In genomic region chr9:22732646-22733045, GRCm38 (mm10) we compare ENCODE assay signal across 23 mouse cellular contexts.
"Had no signal": no experiment of that assay in that cellular context is flagged by ENCODE, and none has a peak within 500 bp of the region (broad histone marks: within the 10 kb centered on the region; RNA-seq: fewer than 3 reads in every experiment).

No protein-coding gene starts in this region.

- H3K36me3 ChIP-seq: heart, embryonic 13.5 days; heart, embryonic 15.5 days; hindbrain, embryonic 13.5 days; hindbrain, embryonic 15.5 days; limb, embryonic 10.5 days; limb, embryonic 12.5 days; liver, embryonic 13.5 days; liver, embryonic 15.5 days had no signal

- H3K4me3 ChIP-seq: heart, embryonic 13.5 days; heart, embryonic 15.5 days; hindbrain, embryonic 13.5 days; hindbrain, embryonic 15.5 days; layer of hippocampus, adult 2 months; left cerebral cortex, adult 2 months; limb, embryonic 10.5 days; limb, embryonic 12.5 days; liver, embryonic 13.5 days; liver, embryonic 15.5 days had no signal

- H3K9ac ChIP-seq: heart, embryonic 13.5 days; heart, embryonic 15.5 days; hindbrain, embryonic 13.5 days; hindbrain, embryonic 15.5 days; limb, embryonic 12.5 days; liver, embryonic 13.5 days; liver, embryonic 15.5 days had no signal

- DNase-seq: gastrocnemius, postnatal 14 days; gastrocnemius, postnatal 36 days; heart, adult 18-20 months; heart, postnatal 14 days; heart, postnatal 36 days; kidney, adult 11 months; kidney, adult 2 months; kidney, adult 9 months; kidney, postnatal 10 days; kidney, postnatal 25 days; kidney, postnatal 4 days; liver; liver, embryonic 13.5 days had no signal

- H3K4me1 ChIP-seq: heart, embryonic 13.5 days; heart, embryonic 15.5 days; hindbrain, embryonic 15.5 days; limb, embryonic 10.5 days; liver, embryonic 13.5 days; liver, embryonic 15.5 days had no signal

- H3K27me3 ChIP-seq: heart, embryonic 13.5 days; heart, embryonic 15.5 days; hindbrain, embryonic 13.5 days; hindbrain, embryonic 15.5 days; limb, embryonic 12.5 days; liver, embryonic 13.5 days; liver, embryonic 15.5 days had no signal

- H3K27ac ChIP-seq: heart, embryonic 13.5 days; heart, embryonic 15.5 days; hindbrain, embryonic 13.5 days; hindbrain, embryonic 15.5 days; hindbrain, postnatal 0 days; layer of hippocampus, adult 2 months; left cerebral cortex, adult 2 months; limb, embryonic 10.5 days; limb, embryonic 12.5 days; liver, embryonic 13.5 days; liver, embryonic 15.5 days had no signal
